Mouse (Mus musculus): ENCODE results near the gene Aig1. TPM values are rescaled to one million over a fixed set of nuclear protein-coding genes. Genes with fewer than 3 reads are reported as not detected.

The Aig1 gene
- total and polyA plus RNA-seq, 3 experiments, result 0.13 TPM; not detected in 2

- no peak for TF ChIP-seq HCFC1 (IDR thresholded peaks at IDR 0.05; ENCODE audit: low read depth, low read length)
- no peak for TF ChIP-seq NRF1 (IDR thresholded peaks at IDR 0.05; ENCODE audit: insufficient read depth, low read depth, low read length, poor library complexity, severe bottlenecking)
- no peak for TF ChIP-seq MXI1 (IDR thresholded peaks at IDR 0.05; ENCODE audit: low read depth, low read length)
- TF ChIP-seq GABPA (IDR thresholded peaks at IDR 0.05; ENCODE audit: low read depth, low read length), result no peak
- no peak for TF ChIP-seq RCOR1 (IDR thresholded peaks at IDR 0.05; ENCODE audit: low read depth, low read length)
- TF ChIP-seq ZKSCAN1 (IDR thresholded peaks at IDR 0.05; ENCODE audit: low read depth, low read length), result no peak
- TF ChIP-seq USF1 (IDR thresholded peaks at IDR 0.05; ENCODE audit: low read depth, low read length), result no peak
- TF ChIP-seq ETS1 (IDR thresholded peaks at IDR 0.05; ENCODE audit: low read depth, low read length), result no peak
- no peak for TF ChIP-seq ELF1 (IDR thresholded peaks at IDR 0.05; ENCODE audit: low read depth, low read length)
- TF ChIP-seq TCF12 (IDR thresholded peaks at IDR 0.05; ENCODE audit: low read depth, low read length), result no peak
- no peak for TF ChIP-seq MAZ (IDR thresholded peaks at IDR 0.05; ENCODE audit: low read depth, low read length)
- H3K9me3 ChIP-seq (replicated peaks; ENCODE audit: insufficient read depth, low read length), result no peaks in the 10 kb centered on the region
Measured at GRCm38 (mm10) chr10:13915211-13915610, 46.4 kb upstream of the Aig1 start.

GRCm38 (mm10) chr10:13913689-13914088 is 44.9 kb upstream of the Aig1 start:
- no peak for DNase-seq (ENCODE audit: low read depth, low spot score)
- Histone ChIP-seq H3K27me3 (ENCODE audit: control insufficient read depth in 1 of 2, insufficient read depth in 2 of 2, low read length in 2 of 2) (no peaks in the 10 kb centered on the region), H3K27ac (ENCODE audit: control insufficient read depth, low read depth, low read length) (no peak overlapping the region), H3K4me3 (ENCODE audit: control insufficient read depth in 1 of 2, insufficient read depth in 1 of 2, low read depth in 2 of 2, low read length in 2 of 2) (no peak overlapping the region), H3K9ac (ENCODE audit: control insufficient read depth, low read depth, low read length, poor library complexity, severe bottlenecking) (no peak overlapping the region), H3K9me3 (replicated peaks; ENCODE audit: insufficient read depth, low read length) (no peaks in the 10 kb centered on the region), H3K4me1 (ENCODE audit: control insufficient read depth in 1 of 2, insufficient read depth in 2 of 2, low read length in 2 of 2) (no peaks in the 10 kb centered on the region), H3K79me2 (ENCODE audit: control insufficient read depth, insufficient read depth, low read length, poor library complexity) (no peaks in the 10 kb centered on the region), H3K36me3 (ENCODE audit: control insufficient read depth in 1 of 2, insufficient read depth in 2 of 2, low read length in 2 of 2) (no peaks in the 10 kb centered on the region)
- no peak for TF ChIP-seq ZC3H11A (IDR thresholded peaks at IDR 0.05; ENCODE audit: low read depth, low read length)
- no peak for TF ChIP-seq POLR2AphosphoS5 (IDR thresholded peaks at IDR 0.05; ENCODE audit: borderline replicate concordance, low read depth, low read length)
- no peak for TF ChIP-seq KAT2A (conservative IDR thresholded peaks at IDR 0.05; ENCODE audit: low read depth, low read length)
- no peak for TF ChIP-seq ETS1 (IDR thresholded peaks at IDR 0.05; ENCODE audit: low read depth, low read length)
- TF ChIP-seq UBTF (IDR thresholded peaks at IDR 0.05; ENCODE audit: borderline replicate concordance, insufficient read depth, low read depth, low read length), result no peak
- no peak for TF ChIP-seq GATA1 (IDR thresholded peaks at IDR 0.05; ENCODE audit: low read depth, low read length)
- TF ChIP-seq BHLHE40 (IDR thresholded peaks at IDR 0.05; ENCODE audit: borderline replicate concordance, low read depth, low read length), result no peak
- no peak for TF ChIP-seq MEF2A (IDR thresholded peaks at IDR 0.05; ENCODE audit: extremely low read depth, insufficient replicate concordance, low read depth, low read length, poor library complexity, severe bottlenecking)
- no peak for TF ChIP-seq TAL1 (IDR thresholded peaks at IDR 0.05; ENCODE audit: low read length)

More at GRCm38 (mm10) chr10:13915211-13915610, 46.4 kb upstream of the Aig1 start:
- no peak for DNase-seq (ENCODE audit: low read depth, low spot score)
- Histone ChIP-seq H3K4me1 (ENCODE audit: control insufficient read depth in 1 of 2, insufficient read depth in 2 of 2, low read length in 2 of 2) (no peaks in the 10 kb centered on the region), H3K4me3 (ENCODE audit: control insufficient read depth in 1 of 2, insufficient read depth in 1 of 2, low read depth in 2 of 2, low read length in 2 of 2) (no peak overlapping the region), H3K9ac (ENCODE audit: control insufficient read depth, low read depth, low read length, poor library complexity, severe bottlenecking) (no peak overlapping the region), H3K27me3 (ENCODE audit: control insufficient read depth in 1 of 2, insufficient read depth in 2 of 2, low read length in 2 of 2) (no peaks in the 10 kb centered on the region), H3K79me2 (ENCODE audit: control insufficient read depth, insufficient read depth, low read length, poor library complexity) (no peaks in the 10 kb centered on the region), H3K27ac (ENCODE audit: control insufficient read depth, low read depth, low read length) (no peak overlapping the region), H3K36me3 (ENCODE audit: control insufficient read depth in 1 of 2, insufficient read depth in 2 of 2, low read length in 2 of 2) (no peaks in the 10 kb centered on the region)
